Mouse (Mus musculus) lung, adult 18-20 months (tissue): ENCODE data around the gene Tmem182.

ENCODE experiments used
- DNase-seq, 2 experiments: peaks; one replicate each; pipeline ENCODE4 v3.0.0; 2022; ENCODE audit warnings: mixed read lengths in 2 of 2

The Tmem182 gene

DNA sequence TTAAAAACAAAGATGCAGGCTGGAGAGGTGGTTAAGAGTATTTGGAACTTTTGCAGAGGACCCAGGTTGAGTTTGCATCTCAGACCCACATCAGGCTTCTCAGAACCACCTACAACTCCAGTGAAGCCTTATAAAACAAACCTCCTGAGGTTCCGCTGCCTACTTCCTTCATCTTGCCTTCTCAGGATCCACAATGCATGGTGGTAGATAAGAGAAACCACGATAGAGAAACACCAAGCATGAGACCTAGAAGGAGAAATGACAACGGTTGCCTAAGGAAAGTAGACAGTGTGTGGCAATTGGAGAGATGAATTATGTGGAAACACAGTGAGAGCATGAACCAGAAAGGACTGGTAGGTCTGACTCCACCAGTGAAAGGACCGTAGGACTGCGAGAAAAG lies 4.5 kb upstream of the Tmem182 start:
- DNase-seq, result no peak

DNA sequence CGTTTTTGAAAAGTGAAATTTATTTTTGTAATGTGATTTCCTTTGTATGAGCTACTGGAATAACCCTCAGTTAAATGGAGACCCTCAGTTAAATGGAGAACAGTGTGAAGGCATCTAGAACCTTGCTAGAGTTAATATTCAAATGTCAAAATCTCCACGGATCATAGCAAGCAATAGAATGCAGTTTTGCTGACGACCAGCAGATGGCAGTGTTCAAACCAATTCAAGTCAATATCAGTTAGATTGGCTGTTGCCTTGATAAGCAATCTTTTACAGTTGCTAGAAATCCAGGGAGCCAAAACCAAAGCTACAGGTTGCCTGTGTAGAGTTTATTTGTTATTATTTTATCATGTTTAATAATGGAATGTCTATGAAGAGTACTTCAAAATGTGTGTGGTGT lies 2.6 kb upstream of the Tmem182 start:
- DNase-seq, result peak; percentile 18 to 20

DNA sequence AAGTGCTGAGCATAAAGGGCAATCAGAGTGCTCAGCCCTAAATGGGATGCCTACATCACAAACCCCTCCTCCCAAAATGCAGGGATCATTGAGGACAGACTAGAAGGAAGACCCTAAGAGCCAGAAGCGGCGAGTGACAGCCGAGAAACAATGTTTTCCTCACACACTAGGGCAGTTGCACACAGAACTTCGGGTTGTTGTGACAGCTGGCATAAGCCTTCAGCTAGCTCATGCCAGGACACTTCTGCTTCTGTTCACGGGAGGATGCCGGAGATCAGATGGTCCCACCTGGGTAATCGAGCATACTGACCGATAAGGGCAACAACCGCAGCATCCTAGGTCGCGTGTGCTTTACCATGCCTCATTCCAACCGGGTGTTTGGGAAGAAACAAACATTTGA lies 1.3 kb upstream of the Tmem182 start:
- no peak for DNase-seq

DNA sequence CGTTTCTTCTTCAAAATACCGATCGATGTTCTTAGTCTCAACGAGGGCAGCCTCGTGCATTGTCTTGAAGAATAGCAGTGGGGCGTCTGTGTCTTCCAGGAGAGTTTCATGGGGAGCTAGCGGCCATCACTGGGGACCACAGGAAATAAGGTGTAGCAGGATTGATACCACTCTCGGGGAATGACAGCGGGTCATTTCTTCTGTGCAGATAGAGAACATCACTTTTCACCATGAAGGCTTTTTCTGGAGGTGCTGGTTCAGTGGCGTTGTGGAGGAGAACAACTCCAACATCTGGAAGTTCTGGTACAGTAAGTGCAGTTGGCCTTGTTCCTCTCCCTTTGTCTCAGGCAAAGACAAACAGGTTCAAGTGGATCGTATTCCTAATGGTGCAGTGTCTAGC lies 490 bp downstream of the Tmem182 start:
- no peak for DNase-seq

DNA sequence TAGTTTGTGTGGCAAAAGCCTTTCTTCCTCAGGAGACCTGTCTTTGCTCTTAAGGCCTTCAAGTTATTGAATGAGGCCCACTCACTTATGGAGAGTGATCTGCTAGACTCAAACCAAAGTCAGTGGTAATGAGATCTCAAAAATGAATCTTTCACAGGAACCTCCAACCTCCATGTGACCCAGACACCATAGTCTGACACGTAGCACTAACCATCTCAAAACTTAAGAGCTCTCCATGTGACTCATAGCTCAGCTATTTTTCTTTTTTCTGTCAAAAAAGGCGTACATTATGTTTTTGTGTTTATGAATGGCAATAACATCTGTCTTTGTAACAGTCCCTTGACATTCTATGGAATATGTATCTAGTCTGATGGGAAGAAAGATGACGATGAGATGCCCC lies 3.2 kb downstream of the Tmem182 start:
- no peak for DNase-seq

DNA sequence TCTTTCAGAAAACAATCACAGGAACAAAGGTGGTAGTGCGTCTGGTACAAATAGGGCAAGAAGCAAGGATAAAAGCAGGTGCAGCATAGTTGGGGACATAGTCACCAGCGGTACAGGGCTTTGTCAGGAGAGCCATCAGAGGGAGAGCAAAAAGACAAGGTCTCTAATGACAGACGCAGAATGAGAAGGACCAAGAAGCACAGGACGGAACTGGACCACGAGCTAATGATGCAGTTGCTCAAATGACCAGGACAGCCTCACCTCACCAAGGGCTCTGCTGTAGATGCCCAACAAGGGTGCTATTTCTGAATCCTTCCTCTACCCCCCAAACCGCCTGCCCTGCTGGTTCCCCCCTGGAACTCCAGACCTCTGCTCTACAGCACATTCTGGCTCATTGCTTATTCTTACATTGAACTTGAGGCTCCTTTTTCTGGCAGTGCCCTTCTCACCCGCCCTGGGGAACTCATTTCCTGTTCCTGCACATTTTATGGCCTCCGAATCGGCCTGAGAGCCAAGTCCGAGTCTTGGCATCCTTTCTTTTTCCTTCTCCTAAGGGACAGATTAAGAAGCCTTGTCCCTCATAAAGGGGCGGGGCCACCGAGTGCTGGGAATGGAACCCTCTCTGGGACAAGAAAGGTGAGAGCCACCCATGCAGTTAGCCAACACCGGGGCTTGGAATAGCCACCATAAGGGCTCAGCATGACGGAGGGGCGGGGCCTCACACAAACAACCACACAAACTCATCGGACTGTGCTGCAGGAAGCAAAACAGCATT lies 9.9 kb downstream of the Tmem182 start:
- DNase-seq, result no peak

DNA sequence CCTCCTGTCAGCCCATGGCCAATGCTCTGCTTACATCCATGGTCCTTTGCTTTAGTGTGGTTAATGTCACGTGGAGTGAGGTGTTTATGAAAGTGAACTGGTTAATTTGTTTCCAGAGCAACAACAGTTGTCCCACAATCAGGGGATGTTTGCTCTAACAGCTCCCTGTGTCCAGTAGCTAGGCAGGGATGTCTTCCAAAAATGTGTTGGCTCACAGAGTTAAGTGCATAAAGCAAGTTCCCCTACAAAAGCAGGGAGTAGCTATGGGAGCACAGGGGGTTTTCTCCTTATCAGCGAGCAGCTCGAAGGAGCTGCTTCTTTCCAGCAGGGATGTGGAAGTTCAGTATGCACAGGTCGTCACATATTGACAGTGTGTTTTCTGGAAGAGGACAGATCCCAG lies 19.1 kb downstream of the Tmem182 start:
- no peak for DNase-seq

DNA sequence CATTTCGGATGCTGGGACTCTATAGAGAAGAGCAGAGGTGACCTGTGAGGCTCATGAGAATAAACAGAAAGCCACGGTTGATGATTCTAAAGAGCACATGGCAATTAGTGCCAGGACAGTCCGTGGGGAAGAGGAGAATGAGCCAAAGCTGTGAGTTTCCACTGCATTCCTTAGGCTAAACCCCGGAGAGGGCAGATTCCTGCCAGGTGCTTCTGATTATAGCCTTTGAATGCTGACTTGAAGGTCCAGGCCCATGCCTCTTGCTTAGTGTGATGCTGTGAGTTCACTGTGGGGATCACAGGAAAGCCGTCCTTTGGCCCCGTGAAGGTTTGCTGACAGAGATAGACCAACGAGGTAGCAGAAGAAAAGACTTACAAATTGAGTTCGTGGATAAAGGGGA lies 19.5 kb downstream of the Tmem182 start:
- no peak for DNase-seq

DNA sequence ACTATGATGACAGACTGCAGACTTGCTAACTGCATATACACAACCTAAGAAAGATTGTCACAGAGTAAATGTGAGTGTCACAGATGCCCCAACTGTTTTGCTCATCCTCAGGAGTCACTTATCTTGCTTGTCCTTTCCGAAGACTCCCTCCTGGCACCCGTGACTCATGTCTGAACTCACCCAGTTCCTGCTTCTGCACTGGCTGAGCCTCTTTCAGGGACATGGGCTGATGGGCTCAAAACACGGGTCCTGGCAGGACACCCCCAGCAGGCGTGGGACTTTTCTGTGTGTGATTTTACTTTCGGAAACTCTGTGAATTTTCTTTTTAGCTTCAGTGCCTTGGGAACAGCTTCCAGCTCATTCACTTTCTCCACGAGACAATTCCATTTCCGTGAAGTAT lies 20.4 kb downstream of the Tmem182 start:
- DNase-seq, result no peak

DNA sequence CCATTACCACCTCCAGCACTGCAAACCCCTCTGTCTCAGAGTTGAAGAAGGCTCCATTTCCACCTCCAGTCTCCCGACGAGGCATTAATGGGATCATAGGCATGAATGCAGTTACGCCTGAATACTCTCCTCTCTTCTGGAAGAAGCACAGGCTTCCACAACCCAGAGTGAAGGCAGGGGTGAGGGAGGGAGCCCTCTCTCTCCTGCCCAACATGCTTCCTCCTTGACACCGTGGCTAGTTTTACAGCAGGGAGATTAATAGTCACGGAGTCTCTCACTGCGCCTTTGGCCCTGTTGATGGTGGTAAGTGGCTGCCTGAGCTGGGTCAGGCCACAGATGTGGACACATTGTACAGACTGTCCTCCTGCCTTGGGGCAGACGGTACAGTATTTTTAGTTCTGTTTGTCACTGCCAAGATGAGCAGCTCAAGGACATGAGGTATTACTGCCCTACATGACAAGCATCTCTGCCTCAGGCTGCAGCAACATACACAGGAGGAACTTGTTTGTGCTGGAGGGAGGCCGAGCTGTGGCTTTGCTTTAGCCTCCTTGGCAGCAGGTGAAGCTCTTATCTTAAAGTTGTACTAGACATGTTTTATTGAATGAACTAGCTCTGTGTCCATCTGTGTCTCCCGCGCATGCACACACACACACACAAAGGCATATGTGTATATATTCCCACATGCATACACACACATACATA lies 24.0 kb downstream of the Tmem182 start:
- DNase-seq, result no peak

DNA sequence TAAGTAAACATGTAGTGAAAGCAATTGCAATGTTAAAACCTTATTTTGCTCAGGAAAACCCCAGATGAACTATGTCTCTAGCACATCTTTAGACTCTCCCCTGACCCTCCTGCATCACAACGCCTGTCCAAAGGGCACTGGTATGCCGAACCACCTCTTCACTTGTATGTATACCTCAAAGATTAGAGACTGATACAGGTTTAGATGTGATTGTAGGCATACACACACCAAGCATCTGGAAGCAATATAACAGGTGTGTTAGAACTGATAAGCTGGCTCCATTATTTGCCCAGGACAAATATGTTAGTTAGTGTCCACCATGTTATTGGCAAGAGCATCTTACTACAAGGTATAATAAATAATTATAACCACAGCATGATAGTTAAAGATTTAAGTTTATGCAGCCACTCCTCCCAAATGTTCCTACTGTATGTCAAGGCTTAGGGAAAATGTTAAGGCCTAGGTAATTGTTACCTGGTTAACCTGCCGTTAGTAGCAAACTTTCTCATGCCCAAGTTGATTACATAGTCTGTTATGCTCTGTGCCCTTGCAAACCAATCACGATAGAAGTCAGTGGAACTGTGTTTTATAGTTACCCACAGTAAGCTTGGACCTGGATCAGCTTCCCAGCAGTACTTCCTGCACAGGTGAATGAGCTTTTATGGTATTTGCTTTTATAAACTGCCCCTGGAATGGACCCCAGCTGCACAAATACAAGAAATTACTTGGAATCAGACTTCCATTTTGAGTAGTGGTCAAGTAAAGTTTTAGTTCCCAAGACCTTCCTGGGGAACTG lies 25.5 kb downstream of the Tmem182 start:
- no peak for DNase-seq

DNA sequence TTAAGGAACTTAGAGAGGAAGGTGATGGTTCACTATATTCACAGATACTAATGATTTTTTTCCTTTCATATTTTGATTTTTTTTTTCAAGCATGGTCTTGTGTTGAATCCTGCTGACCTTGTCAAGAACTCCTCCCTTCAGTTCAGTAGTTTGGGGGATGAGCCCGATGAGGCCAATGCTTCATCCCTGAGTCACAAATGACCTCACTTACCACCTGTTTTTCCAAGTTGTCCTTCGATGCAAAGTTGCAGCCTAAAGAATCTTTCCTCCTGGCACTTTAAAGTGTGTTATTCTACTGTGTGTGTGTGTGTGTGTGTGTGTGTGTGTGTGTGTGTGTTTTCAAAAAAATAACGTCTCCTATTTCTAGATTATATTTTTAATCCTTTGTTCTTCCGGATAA lies 30.1 kb downstream of the Tmem182 start:
- DNase-seq, result no peak

DNA sequence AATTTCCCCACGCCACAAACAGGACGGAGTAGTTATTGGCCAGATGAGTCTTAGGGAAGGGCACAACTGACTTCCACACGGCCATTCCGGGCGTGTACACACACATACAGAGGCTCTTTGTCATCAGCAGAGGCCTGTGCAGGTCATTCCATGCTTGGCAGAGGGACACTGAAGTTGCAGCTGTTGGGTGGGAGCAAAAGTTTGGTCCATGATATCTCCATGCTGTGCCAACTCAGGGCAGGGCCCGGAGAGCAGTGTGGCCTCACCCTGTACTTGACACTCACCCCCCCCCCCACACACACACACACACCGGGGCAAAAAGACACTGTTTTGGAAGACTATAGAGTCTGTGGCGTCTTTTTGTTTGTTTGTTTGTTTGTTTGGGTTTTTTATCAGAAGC lies 35.2 kb downstream of the Tmem182 start:
- DNase-seq, result no peak

DNA sequence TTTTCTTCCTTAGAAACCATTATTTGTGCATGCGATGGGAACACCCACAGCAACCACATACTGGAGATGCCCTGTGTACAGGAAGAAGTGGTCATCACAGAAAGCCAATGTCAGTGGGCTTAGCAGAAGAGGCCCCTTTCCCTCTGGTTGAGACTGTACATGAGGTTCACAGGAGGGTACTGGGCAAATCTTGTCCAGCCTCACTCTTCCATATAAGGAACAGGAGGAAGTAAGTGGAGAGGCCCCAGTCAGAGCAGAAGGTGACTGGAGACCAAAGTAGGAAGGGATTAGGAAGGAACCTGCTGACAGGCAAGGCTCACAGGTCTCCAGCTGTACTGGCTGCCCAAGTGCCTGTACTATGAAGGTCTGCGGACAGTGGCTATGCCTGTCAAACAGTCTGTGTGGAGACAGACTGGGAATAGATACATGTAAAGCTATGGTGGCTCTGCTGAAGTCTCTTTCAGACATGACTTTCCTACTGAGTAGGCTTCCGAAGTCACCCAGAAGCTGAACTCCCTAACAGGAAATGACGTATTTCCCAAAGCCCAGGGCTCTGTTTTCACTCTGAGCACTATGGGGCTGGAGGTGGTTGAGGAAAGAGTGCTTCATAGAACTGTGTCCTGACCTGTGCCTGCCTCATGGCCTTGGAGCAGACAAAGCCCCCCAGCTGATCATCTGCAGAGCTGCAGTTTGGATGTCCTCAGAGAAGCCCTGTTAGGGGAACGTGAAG lies 35.8 kb downstream of the Tmem182 start:
- no peak for DNase-seq

DNA sequence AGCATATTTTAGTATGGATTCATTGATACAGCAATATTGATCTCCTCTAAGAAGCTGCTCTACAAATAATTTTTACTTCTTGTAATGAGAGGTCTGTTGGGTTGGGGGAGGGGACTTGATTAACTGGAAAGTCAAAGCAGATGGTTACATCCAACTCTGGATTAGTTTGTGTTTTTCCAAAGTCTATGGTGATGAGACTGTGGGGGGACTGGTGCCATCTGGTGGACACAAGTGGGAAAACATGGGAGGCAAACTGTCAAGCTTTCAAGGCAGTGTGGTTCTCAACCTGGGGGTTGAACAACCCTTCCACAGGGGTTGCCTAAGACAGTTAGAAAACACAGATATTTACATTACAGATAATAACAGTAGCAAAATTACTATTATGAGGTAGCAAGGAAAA lies 39.2 kb downstream of the Tmem182 start:
- peak; percentile 8 to 9 for DNase-seq

DNA sequence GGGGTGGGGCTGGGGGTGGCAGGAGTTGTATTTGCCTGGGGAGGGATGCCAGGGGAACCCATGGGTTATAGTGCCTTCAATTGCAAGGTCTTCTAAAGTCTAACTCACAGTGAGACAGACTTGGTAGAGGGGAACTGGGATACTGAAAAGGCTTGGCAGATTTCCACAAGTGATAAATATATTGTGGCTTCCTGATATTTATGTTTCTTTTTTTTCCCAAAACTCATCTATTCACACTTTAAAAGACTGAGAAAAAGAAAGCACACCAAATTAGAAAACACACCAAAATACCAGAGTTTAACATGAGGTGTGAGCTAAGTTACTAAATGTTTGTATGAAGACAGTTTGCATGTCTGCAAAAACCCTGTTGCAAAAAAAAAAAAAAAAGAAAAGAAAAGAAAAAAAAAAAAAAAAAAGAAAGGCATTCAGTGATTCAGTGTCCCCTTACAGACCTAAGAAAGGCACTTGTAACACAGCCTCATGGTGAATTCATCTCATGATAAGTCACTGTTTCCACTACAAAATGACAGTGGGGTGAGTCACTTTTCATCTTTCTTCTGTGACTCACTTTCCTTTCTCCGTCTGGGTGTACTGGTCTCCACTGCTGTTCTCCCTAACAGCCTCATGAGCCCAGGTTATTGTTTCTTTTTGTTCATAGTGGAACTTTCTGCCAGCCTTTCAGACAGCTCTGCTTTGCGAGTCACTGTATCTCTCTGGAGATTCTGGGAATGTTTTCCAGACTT lies 42.0 kb downstream of the Tmem182 start:
- DNase-seq, result no peak

DNA sequence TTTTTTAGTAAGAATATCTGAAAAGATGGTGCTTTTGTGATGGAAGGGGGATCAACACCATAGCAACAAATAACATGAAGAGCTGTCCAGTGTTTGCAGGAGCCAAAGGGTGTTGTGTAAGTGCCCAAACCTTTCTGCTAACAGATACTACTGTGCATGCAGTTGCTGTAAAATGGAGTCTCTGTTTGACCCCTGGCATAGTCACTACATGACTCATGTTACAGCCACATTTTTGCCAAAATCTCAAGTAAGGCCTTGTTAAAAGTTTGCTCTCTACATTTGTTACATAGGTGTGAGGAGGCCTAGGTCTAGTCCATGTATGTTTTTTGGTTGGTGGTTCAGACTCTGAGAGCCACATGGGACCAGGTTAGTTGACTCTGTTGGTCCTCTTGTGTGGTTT lies 45.9 kb downstream of the Tmem182 start:
- DNase-seq, result no peak

DNA sequence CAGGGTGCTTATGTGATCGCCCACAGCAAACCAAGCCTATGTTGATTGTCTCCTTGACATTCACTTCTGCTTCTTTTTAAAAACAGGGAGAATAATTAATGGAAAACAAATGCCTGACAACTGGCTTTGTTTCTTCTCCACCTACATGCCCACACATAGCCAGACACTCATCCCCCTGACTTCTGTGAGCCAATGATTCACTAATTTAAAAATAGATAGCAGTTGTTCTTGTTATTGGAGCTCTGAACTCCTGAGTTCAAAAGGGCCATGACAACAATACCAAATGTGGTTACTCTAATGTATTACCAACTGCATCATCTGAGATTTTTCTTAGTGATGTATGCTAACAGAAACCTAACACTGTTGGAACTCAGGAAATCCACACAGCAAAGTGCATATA lies 49.9 kb downstream of the Tmem182 start:
- DNase-seq, result no peak

DNA sequence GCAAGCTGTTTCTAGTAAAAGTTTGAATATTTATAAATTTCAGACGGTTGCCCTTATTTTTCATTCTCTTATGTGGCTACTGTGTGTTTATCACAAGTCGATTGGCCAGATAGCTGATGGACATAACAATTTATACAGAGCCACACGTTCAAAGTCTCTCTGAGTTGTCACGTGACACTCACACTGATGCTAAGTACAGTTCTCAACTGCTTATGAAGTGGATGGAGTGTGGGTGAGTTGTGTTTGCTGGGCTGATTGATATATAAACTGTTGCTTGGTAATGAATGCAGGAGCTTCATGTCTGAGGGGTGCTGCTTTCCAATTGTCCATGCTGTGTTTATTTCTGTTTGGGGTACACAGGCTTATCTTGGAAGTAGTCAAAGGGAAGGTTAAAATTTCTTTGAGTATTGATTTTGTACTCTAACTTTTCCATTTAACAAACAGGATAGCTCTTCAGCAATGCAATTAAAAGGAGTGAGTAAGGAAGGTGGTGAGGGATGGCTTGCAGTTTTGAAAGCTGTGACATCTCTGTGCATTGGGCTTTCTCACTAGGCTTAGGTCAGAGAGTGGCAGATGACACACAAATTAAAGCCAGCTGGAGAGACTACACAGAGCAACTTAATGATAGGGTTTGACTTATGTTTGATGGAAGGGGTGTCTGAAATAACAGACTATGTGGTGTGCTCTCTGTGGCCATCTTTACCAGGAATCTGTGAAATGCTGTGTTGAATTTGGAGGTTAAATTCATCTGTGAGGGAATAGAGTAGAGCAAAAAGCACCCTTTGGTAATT lies 51.6 kb downstream of the Tmem182 start:
- DNase-seq, result no peak

DNA sequence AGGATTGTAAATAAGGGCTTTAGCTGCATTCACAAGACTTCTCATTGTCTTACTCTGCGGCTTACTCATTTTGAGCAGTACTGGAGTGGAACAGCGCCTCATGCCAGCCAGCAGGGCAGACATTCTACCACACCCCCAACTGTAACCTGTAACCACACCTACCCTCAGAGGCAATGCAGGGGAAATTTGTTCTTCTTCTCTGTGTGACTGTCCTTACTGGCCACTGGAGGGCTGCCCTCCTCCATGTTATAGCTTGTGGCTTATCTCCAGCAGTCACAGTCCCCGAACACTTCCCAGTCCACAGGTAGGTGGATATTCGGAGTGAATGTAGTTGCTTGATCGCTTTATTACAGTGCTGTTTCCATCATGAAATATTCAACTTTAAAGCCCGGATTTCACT lies 59.6 kb downstream of the Tmem182 start:
- DNase-seq, result no peak

DNA sequence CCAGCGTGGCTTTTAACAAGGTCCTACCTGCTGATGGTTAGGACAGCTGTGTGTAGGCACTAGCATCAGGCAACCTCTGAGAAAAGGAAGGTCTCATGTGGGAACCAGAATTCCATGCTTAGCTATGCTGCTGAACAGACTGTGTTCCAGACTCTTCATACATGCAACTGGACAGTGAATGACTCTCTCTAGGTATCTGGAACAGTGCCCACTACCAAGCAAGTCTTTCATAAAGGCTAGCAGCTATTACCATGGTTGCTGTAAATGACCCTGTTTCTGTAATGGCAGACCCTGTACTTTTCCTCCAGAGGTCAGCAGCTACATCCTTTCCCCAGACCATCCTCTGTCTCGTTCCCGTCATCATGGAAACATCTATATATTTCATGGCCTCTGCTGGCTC lies 61.7 kb downstream of the Tmem182 start:
- DNase-seq, result no peak

DNA sequence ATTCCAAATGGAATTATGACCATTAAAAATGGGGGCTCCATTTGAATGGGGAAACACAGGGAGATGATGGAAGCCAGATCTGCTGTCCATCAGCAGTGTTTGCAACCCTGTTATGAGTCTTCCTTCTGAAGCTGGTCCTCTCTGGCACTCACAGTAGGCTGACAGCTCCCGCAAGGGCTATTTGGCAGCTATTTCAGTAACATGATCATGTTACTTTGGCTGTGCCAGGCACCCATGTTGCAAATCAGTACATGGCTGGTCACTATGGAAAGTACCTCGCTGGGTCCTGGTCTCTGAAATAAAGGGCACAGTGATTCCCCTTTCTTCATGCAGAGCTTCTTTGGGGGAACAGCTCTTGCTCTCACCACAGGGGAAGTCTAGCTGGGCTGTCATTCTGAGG lies 62.2 kb downstream of the Tmem182 start:
- DNase-seq, result no peak
